In genomic region chr17:87470282-87470681, GRCm38 (mm10) we compare ENCODE assay signal across 37 mouse cellular contexts. TPM values are rescaled to one million over a fixed set of nuclear protein-coding genes. Genes with fewer than 3 reads are reported as not detected.
DNase-seq lines count a peak whose midpoint lies in the region; ATAC-seq and TF ChIP-seq lines count a peak whose summit lies in the region.
"Had no signal": no experiment of that assay in that cellular context is flagged by ENCODE, and none has a peak within 500 bp of the region (broad histone marks: within the 10 kb centered on the region; RNA-seq: fewer than 3 reads in every experiment).

No protein-coding gene starts in this region.

- no peaks in the 10 kb centered on the region for H3K36me3 ChIP-seq in erythroblast, embryonic 14.5 days (ENCODE audit: control insufficient read depth)
- no peaks in the 10 kb centered on the region for H3K36me3 ChIP-seq in E14TG2a.4 (ENCODE audit: insufficient read depth, low read length)
- H3K36me3 ChIP-seq in liver, embryonic 13.5 days, result no peaks in the 10 kb centered on the region
- H3K36me3 ChIP-seq in stomach, postnatal 0 days (ENCODE audit: control insufficient read depth, insufficient read depth, low read length), result no peaks in the 10 kb centered on the region
- H3K36me3 ChIP-seq: embryonic facial prominence, embryonic 13.5 days; forebrain, embryonic 12.5 days; heart, embryonic 15.5 days; hindbrain, embryonic 12.5 days; stomach, embryonic 15.5 days had no signal

- H3K4me2 ChIP-seq in liver, embryonic 13.5 days, result peak overlapping the region; percentile 62
- no peak overlapping the region for H3K4me2 ChIP-seq in stomach, postnatal 0 days (replicated peaks; ENCODE audit: low read depth)
- H3K4me2 ChIP-seq: embryonic facial prominence, embryonic 13.5 days; forebrain, embryonic 12.5 days; heart, embryonic 15.5 days; hindbrain, embryonic 12.5 days; stomach, embryonic 15.5 days had no signal

- H3K9ac ChIP-seq in liver, embryonic 13.5 days, result no peak overlapping the region
- H3K9ac ChIP-seq in stomach, postnatal 0 days (ENCODE audit: low read length), result no peak overlapping the region
- H3K9ac ChIP-seq: embryonic facial prominence, embryonic 13.5 days; forebrain, embryonic 12.5 days; forebrain, postnatal 0 days; heart, embryonic 15.5 days; hindbrain, embryonic 12.5 days; stomach, embryonic 15.5 days had no signal

- DNase-seq in c-Kit-positive CD71-positive TER-119-positive erythroid progenitor cells, embryonic 14.5 days (ENCODE audit: low spot score), result peak; percentile 22
- no peak for DNase-seq in liver, embryonic 13.5 days
- DNase-seq in left cerebral cortex, postnatal 4 days, result no peak
- no peak for DNase-seq in retina, embryonic 14.5 days (ENCODE audit: low spot score)
- DNase-seq in stomach, postnatal 0 days (ENCODE audit: low spot score), result no peak
- DNase-seq: adrenal gland, adult 8-10 months; cerebellum, adult 8-10 months; forebrain, postnatal 0 days; kidney, adult 9 months; kidney, postnatal 10 days; layer of hippocampus, postnatal 36 days; lung, adult 18-20 months; lung, postnatal 4 days; midbrain, embryonic 14.5 days; retina, postnatal 1 day; right cerebral cortex, postnatal 14 days; thymus, postnatal 25 days had no signal

- no peaks in the 10 kb centered on the region for H3K9me3 ChIP-seq in erythroblast, embryonic 14.5 days (ENCODE audit: control insufficient read depth, low read length)
- no peaks in the 10 kb centered on the region for H3K9me3 ChIP-seq in E14TG2a.4 (ENCODE audit: low read length)
- H3K9me3 ChIP-seq in liver, embryonic 13.5 days (replicated peaks), result no peaks in the 10 kb centered on the region
- H3K9me3 ChIP-seq in stomach, postnatal 0 days (ENCODE audit: control insufficient read depth, low read length), result no peaks in the 10 kb centered on the region
- H3K9me3 ChIP-seq: embryonic facial prominence, embryonic 13.5 days; forebrain, embryonic 12.5 days; heart, embryonic 15.5 days; hindbrain, embryonic 12.5 days; stomach, embryonic 15.5 days had no signal

- H3K27me3 ChIP-seq in erythroblast, embryonic 14.5 days (ENCODE audit: control insufficient read depth), result peaks cover 39% of the 10 kb centered on the region
- peaks cover 15% of the 10 kb centered on the region; the same call in 1 of the 2 replicates for H3K27me3 ChIP-seq in E14TG2a.4 (ENCODE audit: insufficient read depth, low read length)
- H3K27me3 ChIP-seq in liver, embryonic 13.5 days, result peaks cover 32% of the 10 kb centered on the region
- no peaks in the 10 kb centered on the region for H3K27me3 ChIP-seq in stomach, postnatal 0 days (ENCODE audit: control insufficient read depth, insufficient read depth, low read length)
- H3K27me3 ChIP-seq: CH12.LX; embryonic facial prominence, embryonic 13.5 days; heart, embryonic 15.5 days; stomach, embryonic 15.5 days had no signal

- intact Hi-C loops in left cerebral cortex, postnatal 4 days (cut with DNase I), result no loop called here

- TF ChIP-seq EP300 in stomach, postnatal 0 days (optimal IDR thresholded peaks at IDR 0.05), result no peak

- ATAC-seq in erythroblast, adult 5-6 weeks (replicated peaks; ENCODE audit: low FRiP score, poor library complexity, severe bottlenecking), result no peak
- peak; percentile 36; the same call in 1 of the 2 replicates for ATAC-seq in liver, embryonic 13.5 days (ENCODE audit: low read depth)
- no peak for ATAC-seq in stomach, postnatal 0 days (ENCODE audit: low FRiP score, low TSS enrichment)
- ATAC-seq: activated CD4-positive, CD25-positive, alpha-beta regulatory T cell, adult 4 months; forebrain, postnatal 0 days; intestine, postnatal 0 days; lung, postnatal 0 days had no signal

- no peak for TF ChIP-seq CTCF in E14TG2a.4 (conservative IDR thresholded peaks at IDR 0.05; ENCODE audit: low read length)
- TF ChIP-seq CTCF in stomach, postnatal 0 days (IDR thresholded peaks at IDR 0.05; ENCODE audit: low read depth), result no peak

- peak overlapping the region; percentile 31 for H3K4me3 ChIP-seq in erythroblast, embryonic 14.5 days (replicated peaks)
- H3K4me3 ChIP-seq in E14TG2a.4 (replicated peaks; ENCODE audit: low read length), result 0 out of 2 replicates have a peak overlapping the region, but pooled peaks have one; percentile 10
- H3K4me3 ChIP-seq in liver, embryonic 13.5 days (replicated peaks), result peak overlapping the region; percentile 25
- H3K4me3 ChIP-seq in stomach, postnatal 0 days (ENCODE audit: low read depth, low read length), result no peak overlapping the region
- H3K4me3 ChIP-seq: embryonic facial prominence, embryonic 13.5 days; forebrain, embryonic 12.5 days; heart, embryonic 15.5 days; hindbrain, embryonic 12.5 days; stomach, embryonic 15.5 days had no signal

- H3K27ac ChIP-seq in liver, embryonic 13.5 days, result peak overlapping the region; percentile 74
- no peak overlapping the region for H3K27ac ChIP-seq in stomach, postnatal 0 days (replicated peaks)
- H3K27ac ChIP-seq: embryonic facial prominence, embryonic 13.5 days; forebrain, embryonic 12.5 days; heart, embryonic 15.5 days; hindbrain, embryonic 12.5 days; stomach, embryonic 15.5 days had no signal

- H3K4me1 ChIP-seq in erythroblast, embryonic 14.5 days (ENCODE audit: control insufficient read depth), result peaks cover 44% of the 10 kb centered on the region
- peaks cover 60% of the 10 kb centered on the region for H3K4me1 ChIP-seq in E14TG2a.4 (replicated peaks; ENCODE audit: low read depth, low read length)
- H3K4me1 ChIP-seq in liver, embryonic 13.5 days (replicated peaks), result peaks cover 64% of the 10 kb centered on the region
- H3K4me1 ChIP-seq in stomach, postnatal 0 days (replicated peaks; ENCODE audit: control insufficient read depth, insufficient read depth), result peaks cover 8% of the 10 kb centered on the region; the same call in 1 of the 2 replicates

- 30% methylated on average over 8 of the region's 8 CpGs for WGBS in liver, embryonic 13.5 days (ENCODE audit: insufficient replicate concordance)
- 52% methylated on average over 8 of the region's 8 CpGs for WGBS in stomach, postnatal 0 days

RNA-seq across cellular contexts. Expression of gene Calm2, which starts 23.5 kb away (rescaled TPM):
- 2.3 and 3.2 TPM in 2 replicates for polyA plus RNA-seq in erythroblast, embryonic 14.5 days (2012)
- 185 and 230 TPM in 2 replicates for total RNA-seq in erythroblast, adult 5-6 weeks (2015; ENCODE audit: low replicate concordance)
- total RNA-seq in erythroblast, adult 5-6 weeks (2017; ENCODE audit: low replicate concordance), result 221 and 301 TPM in 2 replicates
- 415 and 484 TPM in 2 replicates for polyA plus RNA-seq in liver, embryonic 13.5 days (2015; fragmentation: Nextera tagmentation; extraction: Ambion mirVana)
- 1,000 to 10,000 TPM; 1,837 to 1,937 TPM for total RNA-seq in left cerebral cortex, postnatal 4 days (2021)
- 781 and 848 TPM in 2 replicates for polyA plus RNA-seq in stomach, postnatal 0 days (2015; fragmentation: Nextera tagmentation; extraction: Ambion mirVana)

RNA-seq across cellular contexts. Expression of gene Stpg4, which starts 42.7 kb away (rescaled TPM):
- not detected in 2 replicates for polyA plus RNA-seq in erythroblast, embryonic 14.5 days (2012)
- not detected in 2 replicates for total RNA-seq in erythroblast, adult 5-6 weeks (2015; ENCODE audit: low replicate concordance)
- total RNA-seq in erythroblast, adult 5-6 weeks (2017; ENCODE audit: low replicate concordance), result not detected in 2 replicates
- polyA plus RNA-seq in liver, embryonic 13.5 days (2015; fragmentation: Nextera tagmentation; extraction: Ambion mirVana), result not detected in 2 replicates
- not detected for total RNA-seq in left cerebral cortex, postnatal 4 days (2021)
- polyA plus RNA-seq in stomach, postnatal 0 days (2015; fragmentation: Nextera tagmentation; extraction: Ambion mirVana), result not detected in 2 replicates
- total RNA-seq: adrenal gland, adult 8-10 months; CH12.LX; common myeloid progenitor, adult 5-6 weeks; forebrain, postnatal 0 days; gastrocnemius, adult 8-10 months; heart, postnatal 25 days; layer of hippocampus, postnatal 36 days; monocyte, adult 5-6 weeks had no signal
- polyA plus RNA-seq: activated CD4-positive, CD25-positive, alpha-beta regulatory T cell, adult 4 months; C2C12; embryonic facial prominence, embryonic 13.5 days; forebrain, embryonic 12.5 days; forebrain, postnatal 0 days; heart, embryonic 15.5 days; intestine, postnatal 0 days; large intestine, adult 2 months; lung, postnatal 0 days; midbrain, embryonic 14.5 days; neural tube, embryonic 14.5 days; small intestine, adult 2 months; stomach, embryonic 15.5 days had no signal

Comparison
In these comparisons a context has a peak if more than half of its experiments do, and no peak if none do; other contexts are left out.
1. RNA of gene Calm2, which starts 23.5 kb away (polyA plus RNA-seq): 781 to 848 TPM in stomach, postnatal 0 days and 415 to 484 TPM in liver, embryonic 13.5 days; 2.3 to 3.2 TPM in erythroblast, embryonic 14.5 days; every median in the first group is over 10 times any median in the second.